Mouse (Mus musculus) stomach, postnatal 0 days (tissue): ENCODE results near the gene Nhs. TPM values are rescaled to one million over a fixed set of nuclear protein-coding genes. Genes with fewer than 3 reads are reported as not detected.

Experiments used
- ATAC-seq: fragments of 200-750 bp; cut with Nextera tagmentation; 2 replicates; pipeline ENCODE4 v1.8.0; 2017; ENCODE audit not compliant: low FRiP score, low TSS enrichment
- DNase-seq: peaks from one replicate; pipeline ENCODE4 v3.0.0-alpha.2; 2016; ENCODE audit warnings: low spot score
- H3K27ac ChIP-seq: fragments of 300-500 bp; sonication (generic); replicated peaks from 2 replicates; pipeline ENCODE4 v1.5.1; 2014; ENCODE audit warnings: mild to moderate bottlenecking, control low read depth
- H3K27me3 ChIP-seq: fragments of 300-500 bp; sonication (generic); 2 replicates; pipeline ENCODE4 v1.6.1; 2014; ENCODE audit warnings: low read length; ENCODE audit not compliant: control insufficient read depth, insufficient read depth
- H3K36me3 ChIP-seq: fragments of 300-500 bp; sonication (generic); 2 replicates; pipeline ENCODE4 v1.6.1; 2014; ENCODE audit warnings: low read length, mixed read lengths; ENCODE audit not compliant: control insufficient read depth, insufficient read depth
- H3K4me1 ChIP-seq: fragments of 300-500 bp; sonication (generic); replicated peaks from 2 replicates; pipeline ENCODE4 v1.6.1; 2014; ENCODE audit warnings: antibody characterized with exemption; ENCODE audit not compliant: control insufficient read depth, insufficient read depth
- H3K4me2 ChIP-seq: fragments of 300-500 bp; sonication (generic); replicated peaks from 2 replicates; pipeline ENCODE4 v1.6.1; 2014; ENCODE audit warnings: low read depth, mild to moderate bottlenecking, control low read depth, moderate library complexity
- H3K4me3 ChIP-seq: fragments of 300-500 bp; sonication (generic); 2 replicates; pipeline ENCODE4 v1.5.1; 2014; ENCODE audit warnings: low read depth, low read length, control low read depth
- H3K9ac ChIP-seq: fragments of 300-500 bp; sonication (generic); 2 replicates; pipeline ENCODE4 v1.6.1; 2014; ENCODE audit warnings: mild to moderate bottlenecking, low read length, control low read depth, mixed read lengths
- H3K9me3 ChIP-seq: fragments of 300-500 bp; sonication (generic); 2 replicates; pipeline ENCODE4 v1.6.1; 2016; ENCODE audit warnings: low read length; ENCODE audit not compliant: control insufficient read depth
- CTCF ChIP-seq: IDR thresholded peaks from 2 replicates; pipeline ENCODE4 v1.5.1; 2016; ENCODE audit warnings: antibody characterized with exemption, low read depth, mild to moderate bottlenecking, moderate library complexity
- EP300 ChIP-seq: optimal IDR thresholded peaks from 2 replicates; pipeline ENCODE3; 2016; ENCODE audit warnings: antibody characterized with exemption
- WGBS: fragments of 180-500 bp; shearing (Covaris S2); extraction: QIAGEN DNeasy Blood & Tissue Kit; methylation state at CpG from one replicate; pipeline ENCODE4 v1.1.7; 2014; 5-methylcytosine and 5-hydroxymethylcytosine counted together
- polyA plus RNA-seq: library from polyadenylated mRNA; unstranded; fragments of >200 nt; fragmentation: Nextera tagmentation; extraction: Ambion mirVana; gene quantifications from 2 replicates; pipeline ENCODE4 v1.2.1, GENCODE M21; 2015

Nhs gene
- polyA plus RNA-seq, 1 experiment from 2014 or later, result 0.57 TPM

DNA sequence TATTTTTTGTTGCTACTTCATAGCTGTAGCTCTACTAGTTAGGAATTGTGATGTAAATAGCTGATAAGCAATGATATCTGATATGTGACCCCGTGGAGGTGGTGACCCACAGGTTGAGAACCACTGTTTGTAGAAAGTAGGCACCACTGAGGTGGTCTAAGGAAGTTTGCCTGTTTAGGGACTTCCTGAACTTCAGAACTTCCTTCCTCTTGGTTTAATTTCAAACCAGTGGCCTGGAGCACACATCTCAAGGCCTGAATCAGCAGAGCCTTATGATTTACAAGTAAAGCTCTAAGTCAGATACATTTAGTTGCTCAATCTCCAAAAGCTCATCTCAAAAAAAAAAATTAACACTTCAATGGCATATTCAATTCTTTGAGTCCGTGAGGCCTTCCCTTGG lies 265.1 kb downstream of the Nhs start:
- Histone ChIP-seq H3K9ac (no peak overlapping the region), H3K36me3 (no peaks in the 10 kb centered on the region), H3K4me2 (no peak overlapping the region), H3K27me3 (no peaks in the 10 kb centered on the region), H3K27ac (no peak overlapping the region), H3K4me3 (no peak overlapping the region), H3K9me3 (no peaks in the 10 kb centered on the region), H3K4me1 (no peaks in the 10 kb centered on the region)
- ATAC-seq (no peak), DNase-seq (no peak)
- no peak for TF ChIP-seq CTCF
- 62% methylated on average over 2 of the region's 2 CpGs for WGBS

DNA sequence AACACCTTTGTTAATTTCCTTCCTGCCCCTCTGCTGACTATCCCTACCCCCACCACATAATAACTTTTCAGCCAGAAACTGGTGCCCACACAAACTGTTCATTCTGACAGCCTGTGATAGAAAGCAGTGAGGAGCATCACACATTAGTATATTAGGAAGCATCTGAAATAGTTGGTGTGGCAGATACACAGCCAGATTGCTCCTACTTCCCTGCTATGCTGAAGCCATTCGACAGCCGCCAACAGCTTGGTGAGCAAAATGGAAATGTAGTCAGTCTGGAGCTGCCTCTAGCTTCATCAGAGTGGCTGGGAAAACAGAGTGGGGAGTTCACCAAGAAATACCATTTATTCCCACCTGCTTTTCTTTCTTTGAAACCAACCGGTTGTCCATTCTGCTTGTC lies 275.9 kb downstream of the Nhs start:
- Histone ChIP-seq H3K4me3 (no peak overlapping the region), H3K36me3 (no peaks in the 10 kb centered on the region), H3K9me3 (no peaks in the 10 kb centered on the region), H3K4me1 (no peaks in the 10 kb centered on the region), H3K4me2 (no peak overlapping the region), H3K27ac (no peak overlapping the region), H3K27me3 (no peaks in the 10 kb centered on the region), H3K9ac (no peak overlapping the region)
- DNase-seq (no peak), ATAC-seq (no peak)
- TF ChIP-seq EP300 (no peak), CTCF (no peak)
- WGBS, result 90% methylated on average over 3 of the region's 3 CpGs

GRCm38 (mm10) chrX:161877123-161877522 lies 282.4 kb downstream of the Nhs start:
- H3K9me3 ChIP-seq, result no peaks in the 10 kb centered on the region
- no peaks in the 10 kb centered on the region for H3K36me3 ChIP-seq
- no peaks in the 10 kb centered on the region for H3K27me3 ChIP-seq
- no peak for TF ChIP-seq CTCF
- no peak overlapping the region for H3K4me2 ChIP-seq
- H3K4me3 ChIP-seq, result no peak overlapping the region
- H3K4me1 ChIP-seq, result no peaks in the 10 kb centered on the region
- ATAC-seq, result no peak
- 91% methylated on average over 1 of the region's 1 CpGs for WGBS
- DNase-seq, result no peak
- no peak overlapping the region for H3K27ac ChIP-seq
- H3K9ac ChIP-seq, result no peak overlapping the region

- H3K4me1 ChIP-seq, result no peaks in the 10 kb centered on the region
- H3K4me3 ChIP-seq, result no peak overlapping the region
- H3K9ac ChIP-seq, result no peak overlapping the region
- ATAC-seq (no peak), DNase-seq (no peak)
- H3K9me3 ChIP-seq, result no peaks in the 10 kb centered on the region
- TF ChIP-seq EP300, result no peak
- TF ChIP-seq CTCF, result peak; percentile 50
- no peaks in the 10 kb centered on the region for H3K36me3 ChIP-seq
- no peak overlapping the region for H3K27ac ChIP-seq
- no peak overlapping the region for H3K4me2 ChIP-seq
- H3K27me3 ChIP-seq, result no peaks in the 10 kb centered on the region
Observed at GRCm38 (mm10) chrX:161873511-161873910, 286.0 kb downstream of the Nhs start.

GRCm38 (mm10) chrX:161871306-161871705 lies 288.2 kb downstream of the Nhs start:
- TF ChIP-seq CTCF, result no peak
- no peak for TF ChIP-seq EP300
- no peak overlapping the region for H3K4me3 ChIP-seq
- no peaks in the 10 kb centered on the region for H3K36me3 ChIP-seq
- H3K9me3 ChIP-seq, result no peaks in the 10 kb centered on the region
- no peak overlapping the region for H3K9ac ChIP-seq
- H3K27ac ChIP-seq, result no peak overlapping the region
- H3K4me2 ChIP-seq, result no peak overlapping the region
- DNase-seq, result no peak
- WGBS, result 90% methylated on average over 7 of the region's 7 CpGs
- H3K27me3 ChIP-seq, result no peaks in the 10 kb centered on the region
- H3K4me1 ChIP-seq, result no peaks in the 10 kb centered on the region
- no peak for ATAC-seq

DNA sequence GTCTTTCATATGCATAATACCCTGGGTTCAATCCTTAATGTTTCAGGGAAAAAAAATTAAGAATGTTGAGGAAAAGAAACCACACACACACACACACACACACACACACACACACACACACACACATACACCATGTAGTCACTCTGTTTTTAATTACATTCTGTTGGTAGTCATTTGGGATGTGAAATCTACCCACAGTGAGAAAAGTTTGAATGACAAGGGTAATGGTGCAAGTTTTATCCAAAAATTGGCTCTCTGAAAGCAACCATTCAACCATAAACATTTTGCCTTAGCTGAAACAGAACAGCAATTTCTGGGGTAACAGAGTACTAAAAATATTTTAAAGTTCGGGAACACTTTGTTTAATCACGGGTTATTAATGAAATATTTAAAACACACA lies 303.9 kb downstream of the Nhs start:
- H3K4me1 ChIP-seq, result no peaks in the 10 kb centered on the region
- H3K36me3 ChIP-seq, result no peaks in the 10 kb centered on the region
- H3K4me3 ChIP-seq, result no peak overlapping the region
- no peak for DNase-seq
- no peak overlapping the region for H3K4me2 ChIP-seq
- H3K27me3 ChIP-seq, result no peaks in the 10 kb centered on the region
- no peaks in the 10 kb centered on the region for H3K9me3 ChIP-seq
- ATAC-seq, result no peak
- H3K9ac ChIP-seq, result no peak overlapping the region
- WGBS, result 68% methylated on average over 2 of the region's 2 CpGs
- H3K27ac ChIP-seq, result no peak overlapping the region
- no peak for TF ChIP-seq EP300
- no peak for TF ChIP-seq CTCF
